26 mouse cellular contexts compared by ENCODE assay signal in genomic region chr9:20071291-20071690, GRCm38 (mm10). TPM values are rescaled to one million over a fixed set of nuclear protein-coding genes. Genes with fewer than 3 reads are reported as not detected.
"Had no signal": no experiment of that assay in that cellular context is flagged by ENCODE, and none has a peak within 500 bp of the region (broad histone marks: within the 10 kb centered on the region; RNA-seq: fewer than 3 reads in every experiment).

No protein-coding gene starts in this region.

- H3K36me3 ChIP-seq: liver, embryonic 15.5 days; lung, embryonic 15.5 days; midbrain, embryonic 10.5 days; midbrain, embryonic 12.5 days; neural tube, embryonic 13.5 days; neural tube, embryonic 15.5 days; stomach, embryonic 15.5 days had no signal

- DNase-seq: liver, postnatal 0 days; lung, adult 2 months; lung, postnatal 14 days; lung, postnatal 36 days; midbrain, embryonic 14.5 days; retina, postnatal 1 day; right cerebral cortex, adult 18-20 months; right cerebral cortex, postnatal 14 days; thymus, adult 2 months; thymus, postnatal 36 days had no signal

- H3K4me2 ChIP-seq: liver, embryonic 15.5 days; lung, embryonic 15.5 days; midbrain, embryonic 12.5 days; neural tube, embryonic 13.5 days; neural tube, embryonic 15.5 days; stomach, embryonic 15.5 days had no signal

- H3K9me3 ChIP-seq: lung, embryonic 15.5 days; stomach, embryonic 15.5 days had no signal

- H3K27ac ChIP-seq: liver, embryonic 15.5 days; lung, embryonic 15.5 days; midbrain, embryonic 10.5 days; midbrain, embryonic 12.5 days; neural tube, embryonic 13.5 days; neural tube, embryonic 15.5 days; stomach, embryonic 15.5 days; stomach, postnatal 0 days had no signal

- H3K27me3 ChIP-seq: liver, embryonic 15.5 days; lung, embryonic 15.5 days; midbrain, embryonic 12.5 days; neural tube, embryonic 13.5 days; neural tube, embryonic 15.5 days; stomach, embryonic 15.5 days had no signal

- H3K9ac ChIP-seq: liver, embryonic 15.5 days; liver, postnatal 0 days; lung, embryonic 15.5 days; midbrain, embryonic 12.5 days; neural tube, embryonic 13.5 days; neural tube, embryonic 15.5 days; stomach, embryonic 15.5 days had no signal

- H3K4me1 ChIP-seq: liver, embryonic 15.5 days; lung, embryonic 15.5 days; midbrain, embryonic 10.5 days; midbrain, embryonic 12.5 days; neural tube, embryonic 13.5 days; neural tube, embryonic 15.5 days; stomach, embryonic 15.5 days had no signal

- ATAC-seq: liver, postnatal 0 days; lung, postnatal 0 days; midbrain, embryonic 16.5 days had no signal

- H3K4me3 ChIP-seq: liver, embryonic 15.5 days; lung, embryonic 15.5 days; midbrain, embryonic 10.5 days; midbrain, embryonic 12.5 days; myocyte; neural tube, embryonic 13.5 days; neural tube, embryonic 15.5 days; stomach, embryonic 15.5 days had no signal

RNA-seq across cellular contexts. Expression of gene Olfr867, which starts 13.9 kb away (rescaled TPM):
- total RNA-seq: megakaryocyte, adult 5-6 weeks; megakaryocyte-erythroid progenitor cell, adult 5-6 weeks had no signal
- polyA plus RNA-seq: liver, embryonic 15.5 days; liver, postnatal 0 days; lung, adult 2 months; lung, embryonic 15.5 days; lung, postnatal 0 days; midbrain, embryonic 10.5 days; midbrain, embryonic 12.5 days; midbrain, embryonic 14.5 days; midbrain, embryonic 16.5 days; myocyte; neural tube, embryonic 11.5 days; neural tube, embryonic 13.5 days; neural tube, embryonic 15.5 days; spleen, adult 2 months; stomach, embryonic 15.5 days; stomach, postnatal 0 days; testis, adult 2 months; thymus, adult 2 months had no signal

RNA-seq across cellular contexts. Expression of gene Olfr868, which starts 27.1 kb away (rescaled TPM):
- total RNA-seq: megakaryocyte, adult 5-6 weeks; megakaryocyte-erythroid progenitor cell, adult 5-6 weeks had no signal
- polyA plus RNA-seq: liver, embryonic 15.5 days; liver, postnatal 0 days; lung, adult 2 months; lung, embryonic 15.5 days; lung, postnatal 0 days; midbrain, embryonic 10.5 days; midbrain, embryonic 12.5 days; midbrain, embryonic 14.5 days; midbrain, embryonic 16.5 days; myocyte; neural tube, embryonic 11.5 days; neural tube, embryonic 13.5 days; neural tube, embryonic 15.5 days; spleen, adult 2 months; stomach, embryonic 15.5 days; stomach, postnatal 0 days; testis, adult 2 months; thymus, adult 2 months had no signal

RNA-seq across cellular contexts. Expression of gene Olfr866, which starts 43.5 kb away (rescaled TPM):
- total RNA-seq: megakaryocyte, adult 5-6 weeks; megakaryocyte-erythroid progenitor cell, adult 5-6 weeks had no signal
- polyA plus RNA-seq: liver, embryonic 15.5 days; liver, postnatal 0 days; lung, adult 2 months; lung, embryonic 15.5 days; lung, postnatal 0 days; midbrain, embryonic 10.5 days; midbrain, embryonic 12.5 days; midbrain, embryonic 14.5 days; midbrain, embryonic 16.5 days; myocyte; neural tube, embryonic 11.5 days; neural tube, embryonic 13.5 days; neural tube, embryonic 15.5 days; spleen, adult 2 months; stomach, embryonic 15.5 days; stomach, postnatal 0 days; testis, adult 2 months; thymus, adult 2 months had no signal

RNA-seq across cellular contexts. Expression of gene Olfr869, which starts 57.5 kb away (rescaled TPM):
- total RNA-seq: megakaryocyte, adult 5-6 weeks; megakaryocyte-erythroid progenitor cell, adult 5-6 weeks had no signal
- polyA plus RNA-seq: liver, embryonic 15.5 days; liver, postnatal 0 days; lung, adult 2 months; lung, embryonic 15.5 days; lung, postnatal 0 days; midbrain, embryonic 10.5 days; midbrain, embryonic 12.5 days; midbrain, embryonic 14.5 days; midbrain, embryonic 16.5 days; myocyte; neural tube, embryonic 11.5 days; neural tube, embryonic 13.5 days; neural tube, embryonic 15.5 days; spleen, adult 2 months; stomach, embryonic 15.5 days; stomach, postnatal 0 days; testis, adult 2 months; thymus, adult 2 months had no signal
